Mouse (Mus musculus) spleen, adult 2 months (tissue): ENCODE data around the gene Kndc1. TPM values are rescaled to one million over a fixed set of nuclear protein-coding genes. Genes with fewer than 3 reads are reported as not detected.

Source experiments
- DNase-seq, 2 experiments: peaks; one replicate each; pipeline versions ENCODE4 v3.0.0 to v3.0.0-alpha.2; 2012 to 2021; ENCODE audit warnings: low spot score in 2 of 2, low read depth in 1 of 2
- H3K27ac ChIP-seq: fragments of 200-500 bp; 2 replicates; pipeline ENCODE4 v1.5.1; 2012; ENCODE audit warnings: low read length, inconsistent platforms; ENCODE audit not compliant: insufficient read depth
- H3K27me3 ChIP-seq: fragments of 200-500 bp; 2 replicates; pipeline ENCODE4 v1.6.1; 2012; ENCODE audit warnings: mild to moderate bottlenecking, moderate library complexity, low read length, inconsistent platforms; ENCODE audit not compliant: control insufficient read depth, insufficient read depth
- H3K36me3 ChIP-seq: fragments of 200-500 bp; 2 replicates; pipeline ENCODE4 v1.6.1; 2012; ENCODE audit warnings: mild to moderate bottlenecking, low read length, inconsistent platforms; ENCODE audit not compliant: control insufficient read depth, insufficient read depth
- H3K4me1 ChIP-seq: fragments of 200-500 bp; 2 replicates; pipeline ENCODE4 v1.6.1; 2011; ENCODE audit warnings: inconsistent platforms; ENCODE audit not compliant: control insufficient read depth, insufficient read depth, insufficient read length
- H3K4me3 ChIP-seq: fragments of 200-500 bp; 2 replicates; pipeline ENCODE4 v1.5.1; 2011; ENCODE audit warnings: mild to moderate bottlenecking, inconsistent platforms; ENCODE audit not compliant: insufficient read depth, insufficient read length; ENCODE audit errors: extremely low read depth
- CTCF ChIP-seq: fragments of 200-500 bp; IDR thresholded peaks from 2 replicates; pipeline ENCODE4 v1.5.1; 2011; ENCODE audit warnings: mild to moderate bottlenecking, inconsistent platforms; ENCODE audit not compliant: insufficient read depth, insufficient read length, insufficient replicate concordance; ENCODE audit errors: extremely low read depth
- POLR2A ChIP-seq: fragments of 200-500 bp; IDR thresholded peaks from 2 replicates; pipeline ENCODE4 v1.6.1; 2011; ENCODE audit warnings: low read depth, low read length, inconsistent platforms
- WGBS: fragments of 180-500 bp; shearing (Covaris S2); methylation state at CpG from one replicate; pipeline ENCODE4 v1.1.7; 2018; 5-methylcytosine and 5-hydroxymethylcytosine counted together
- polyA plus RNA-seq: library from polyadenylated mRNA; depleted of rRNA; stranded (reverse); fragments of >200 nt; gene quantifications from 2 replicates; pipeline ENCODE4 v1.2.3, GENCODE M21; 2012

The Kndc1 gene
- polyA plus RNA-seq, 1 experiment, result 0.16 TPM

DNA sequence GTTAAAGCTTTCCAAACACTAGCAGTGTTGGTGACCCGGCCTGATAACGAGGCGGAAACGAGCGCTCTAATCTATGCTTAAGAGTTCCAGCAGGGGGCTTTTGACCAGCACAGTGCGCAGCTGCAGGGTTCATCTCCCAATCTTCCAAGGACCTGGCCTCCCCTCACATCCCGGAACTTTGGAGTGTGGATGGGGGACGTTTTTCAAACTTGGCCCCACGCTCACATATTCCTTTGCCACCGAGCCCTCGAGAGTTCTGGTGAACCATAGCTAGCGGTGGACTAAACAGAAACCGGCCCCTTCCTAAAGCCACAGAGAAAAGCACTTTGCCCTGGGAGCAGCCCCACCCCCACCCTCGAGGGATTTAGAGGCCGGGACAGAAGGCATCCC lies 55.4 kb downstream of the Kndc1 start:
- TF ChIP-seq POLR2A, result no peak
- peak; percentile 41; the same call in 1 of the 2 replicates for TF ChIP-seq CTCF
- DNase-seq, result peak in 1 of 2 experiments; percentile 37
- Histone ChIP-seq H3K4me3 (peak overlapping the region; percentile 77), H3K36me3 (no peaks in the 10 kb centered on the region; the same call in 1 of the 2 replicates), H3K27ac (peak overlapping the region; percentile 53), H3K4me1 (no peaks in the 10 kb centered on the region; the same call in 1 of the 2 replicates), H3K27me3 (0 out of 2 replicates have a peak, but pooled peaks cover 3% of the 10 kb centered on the region)
- 1% methylated on average over 15 of the region's 15 CpGs for WGBS

DNA sequence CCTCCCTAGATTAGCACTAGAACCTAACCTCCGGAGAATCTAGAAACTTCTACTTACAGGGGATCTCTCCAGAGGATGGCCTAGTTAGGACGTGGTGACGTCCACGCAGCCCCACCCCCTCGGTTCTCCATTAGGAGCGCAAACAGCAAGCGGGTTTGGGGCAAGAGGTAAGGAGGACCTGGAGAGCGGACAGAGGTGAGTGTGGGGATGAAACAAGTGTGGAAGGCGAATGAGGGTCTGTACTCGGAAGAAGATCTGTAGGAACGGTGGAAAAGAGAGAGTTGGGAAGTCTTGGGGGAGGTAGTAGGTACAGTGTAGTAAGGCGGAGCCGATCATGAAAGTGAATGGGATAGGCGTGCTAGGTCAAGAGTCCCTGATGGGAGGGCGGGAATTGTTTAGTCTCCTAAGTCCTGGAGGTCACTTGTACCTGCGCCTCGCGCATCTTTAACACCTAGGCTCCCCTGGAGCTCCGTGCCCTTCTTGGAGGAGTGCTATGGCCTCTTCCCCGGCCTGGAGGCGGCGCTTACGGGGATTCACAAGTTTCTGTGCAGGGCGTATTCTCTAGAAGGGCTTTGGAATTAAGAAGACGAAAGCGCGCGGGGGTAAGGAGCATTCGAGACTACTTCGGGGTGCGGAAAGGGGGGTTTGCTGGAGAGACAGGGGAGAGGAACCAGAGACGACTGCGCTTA lies 55.9 kb downstream of the Kndc1 start:
- TF ChIP-seq CTCF (no peak), POLR2A (no peak)
- peak in 1 of 2 experiments; percentile 53 for DNase-seq
- peak overlapping the region; percentile 86 for H3K27ac ChIP-seq
- H3K36me3 ChIP-seq, result no peaks in the 10 kb centered on the region; the same call in 1 of the 2 replicates
- peak overlapping the region; percentile 77 for H3K4me3 ChIP-seq
- WGBS, result under 1% methylated on average over 33 of the region's 33 CpGs
- no peaks in the 10 kb centered on the region; the same call in 1 of the 2 replicates for H3K4me1 ChIP-seq
- 0 out of 2 replicates have a peak, but pooled peaks cover 2% of the 10 kb centered on the region for H3K27me3 ChIP-seq

- TF ChIP-seq CTCF, result no peak
- TF ChIP-seq POLR2A, result no peak
- Histone ChIP-seq H3K27ac (peak overlapping the region; percentile 86; the same call in 1 of the 2 replicates), H3K27me3 (no peaks in the 10 kb centered on the region), H3K36me3 (no peaks in the 10 kb centered on the region; the same call in 1 of the 2 replicates), H3K4me1 (no peaks in the 10 kb centered on the region; the same call in 1 of the 2 replicates), H3K4me3 (peak overlapping the region; percentile 77)
- WGBS, result 3% methylated on average over 16 of the region's 16 CpGs
- peak in 1 of 2 experiments; percentile 24 for DNase-seq
These were observed 56.6 kb downstream of the Kndc1 start for GRCm38 (mm10) chr7:139951079-139951478.

DNA sequence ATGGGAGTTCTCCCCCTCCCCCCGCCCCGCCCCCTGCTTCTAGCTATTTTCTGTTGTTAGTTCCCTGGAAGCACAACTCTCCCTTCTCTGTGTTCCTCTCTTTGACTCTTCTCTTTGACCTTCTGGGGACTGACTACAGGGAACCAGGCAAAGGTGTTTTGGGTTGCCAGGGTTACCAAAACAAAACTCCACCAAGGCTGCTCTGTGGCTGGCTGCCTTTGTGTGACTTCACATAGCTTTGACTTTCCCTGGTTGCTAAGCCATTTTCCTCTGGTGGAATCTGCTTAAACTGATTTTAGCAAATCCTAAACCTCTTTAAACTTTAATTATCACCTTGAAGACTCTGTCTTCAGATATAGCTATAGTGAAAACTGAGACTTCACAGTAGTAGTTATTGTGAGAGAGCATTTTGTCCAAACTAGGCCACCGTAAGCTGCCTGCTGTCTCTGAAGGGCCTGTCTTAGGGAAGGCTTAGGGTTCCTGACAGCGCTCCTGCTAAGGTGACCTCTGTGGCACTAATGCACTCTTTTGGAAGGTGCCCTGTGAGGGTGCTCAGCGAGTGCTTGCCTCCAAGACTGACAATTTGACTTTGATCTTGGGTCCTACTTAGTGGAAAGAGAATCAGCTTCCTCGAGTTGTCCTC lies 57.6 kb downstream of the Kndc1 start:
- 92% methylated on average over 6 of the region's 6 CpGs for WGBS
- H3K27me3 ChIP-seq, result no peaks in the 10 kb centered on the region
- DNase-seq, result no peak
- no peak overlapping the region for H3K4me3 ChIP-seq
- no peaks in the 10 kb centered on the region; the same call in 1 of the 2 replicates for H3K4me1 ChIP-seq
- no peak overlapping the region for H3K27ac ChIP-seq
- TF ChIP-seq POLR2A, result no peak
- no peak for TF ChIP-seq CTCF
- no peaks in the 10 kb centered on the region; the same call in 1 of the 2 replicates for H3K36me3 ChIP-seq

- TF ChIP-seq CTCF (no peak), POLR2A (no peak)
- Histone ChIP-seq H3K4me3 (no peak overlapping the region), H3K27ac (no peak overlapping the region), H3K27me3 (no peaks in the 10 kb centered on the region), H3K36me3 (no peaks in the 10 kb centered on the region; the same call in 1 of the 2 replicates), H3K4me1 (no peaks in the 10 kb centered on the region; the same call in 1 of the 2 replicates)
- 73% methylated on average over 4 of the region's 4 CpGs for WGBS
- no peak for DNase-seq
These were observed 61.0 kb downstream of the Kndc1 start for GRCm38 (mm10) chr7:139955505-139955904.

- H3K4me3 ChIP-seq, result no peak overlapping the region
- H3K4me1 ChIP-seq, result no peaks in the 10 kb centered on the region
- no peaks in the 10 kb centered on the region; the same call in 1 of the 2 replicates for H3K36me3 ChIP-seq
- no peak for TF ChIP-seq POLR2A
- TF ChIP-seq CTCF, result no peak
- 77% methylated on average over 3 of the region's 3 CpGs for WGBS
- no peak for DNase-seq
- no peaks in the 10 kb centered on the region for H3K27me3 ChIP-seq
- no peak overlapping the region for H3K27ac ChIP-seq
These were observed 62.2 kb downstream of the Kndc1 start for GRCm38 (mm10) chr7:139956658-139957057.

DNA sequence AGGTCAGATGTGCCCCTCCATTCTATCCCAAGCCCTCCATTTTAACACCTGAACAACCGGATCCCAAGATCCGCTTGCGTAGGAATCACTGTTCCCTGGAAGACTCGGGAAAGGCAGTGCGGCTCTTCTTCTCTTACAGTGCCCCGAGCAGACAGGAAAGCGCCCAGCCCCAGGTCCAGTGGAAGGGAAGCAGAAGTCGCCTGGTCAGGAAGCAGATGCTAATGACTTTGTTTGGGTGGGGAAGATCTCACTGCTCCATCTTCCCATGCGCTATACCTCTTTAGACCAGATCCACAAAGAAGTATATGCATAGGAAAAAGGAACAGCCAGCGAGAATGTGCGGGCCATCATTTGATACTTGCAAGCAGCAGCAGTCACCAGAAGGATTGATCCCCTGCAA lies 62.9 kb downstream of the Kndc1 start:
- Histone ChIP-seq H3K36me3 (no peaks in the 10 kb centered on the region; the same call in 1 of the 2 replicates), H3K27ac (no peak overlapping the region), H3K27me3 (no peaks in the 10 kb centered on the region), H3K4me1 (no peaks in the 10 kb centered on the region), H3K4me3 (no peak overlapping the region)
- DNase-seq, result no peak
- no peak for TF ChIP-seq CTCF
- no peak for TF ChIP-seq POLR2A
- WGBS, result 13% methylated on average over 11 of the region's 11 CpGs
